Comparison of ENCODE assay signal across 10 mouse cellular contexts in genomic region chr11:109069326-109069709, GRCm38 (mm10).
DNase-seq lines count a peak whose midpoint lies in the region; ATAC-seq lines count a peak whose summit lies in the region.
"Had no signal": no experiment of that assay in that cellular context is flagged by ENCODE, and none has a peak within 500 bp of the region (broad histone marks: within the 10 kb centered on the region; RNA-seq: fewer than 3 reads in every experiment).

No protein-coding gene starts in this region.

- H3K4me1 ChIP-seq in hindbrain, embryonic 13.5 days (replicated peaks) = peaks cover 39% of the 10 kb centered on the region
- H3K4me1 ChIP-seq in neural tube, embryonic 12.5 days = peaks cover 28% of the 10 kb centered on the region

- H3K9ac ChIP-seq in hindbrain, embryonic 13.5 days = peak overlapping the region; percentile 2; the same call in 1 of the 2 replicates
- H3K9ac ChIP-seq in neural tube, embryonic 12.5 days = no peak overlapping the region
- H3K9ac ChIP-seq: kidney, embryonic 15.5 days had no signal

- 21% methylated on average over 6 of the region's 6 CpGs for WGBS in hindbrain, embryonic 13.5 days
- WGBS in neural tube, embryonic 12.5 days = 13% methylated on average over 6 of the region's 6 CpGs

- no peak overlapping the region for H3K4me3 ChIP-seq in hindbrain, embryonic 13.5 days
- no peak overlapping the region for H3K4me3 ChIP-seq in neural tube, embryonic 12.5 days
- H3K4me3 ChIP-seq: kidney, embryonic 15.5 days had no signal

- intact Hi-C loops in heart, postnatal 10 days (cut with DNase I) = no loop called here

- no peaks in the 10 kb centered on the region for H3K27me3 ChIP-seq in hindbrain, embryonic 13.5 days
- no peaks in the 10 kb centered on the region for H3K27me3 ChIP-seq in neural tube, embryonic 12.5 days (replicated peaks)

- peak overlapping the region; percentile 67 for H3K27ac ChIP-seq in hindbrain, embryonic 13.5 days
- H3K27ac ChIP-seq in neural tube, embryonic 12.5 days = peak overlapping the region; percentile 2
- H3K27ac ChIP-seq: kidney, embryonic 15.5 days; macrophage had no signal

- H3K36me3 ChIP-seq in hindbrain, embryonic 13.5 days = no peaks in the 10 kb centered on the region
- H3K36me3 ChIP-seq in neural tube, embryonic 12.5 days = no peaks in the 10 kb centered on the region
- H3K36me3 ChIP-seq: kidney, embryonic 15.5 days had no signal

- H3K4me2 ChIP-seq in hindbrain, embryonic 13.5 days = peak overlapping the region; percentile 11
- H3K4me2 ChIP-seq in neural tube, embryonic 12.5 days (replicated peaks) = peak overlapping the region; percentile 34

- peak; percentile 7 to 18 for DNase-seq in heart, postnatal 10 days
- no peak for DNase-seq in heart, adult 9 months (ENCODE audit: low spot score in 2 of 2)
- DNase-seq in cerebellum, adult 18-20 months = peak; percentile 51 to 57
- DNase-seq in right cerebral cortex, postnatal 10 days (ENCODE audit: low spot score in 2 of 2) = no peak
- no peak for DNase-seq in kidney, postnatal 36 days
- no peak for DNase-seq in thymus, postnatal 4 days

- ATAC-seq in hindbrain, embryonic 13.5 days (ENCODE audit: low FRiP score) = no peak; the same call in 1 of the 2 replicates
- ATAC-seq in neural tube, embryonic 12.5 days (ENCODE audit: low FRiP score, low read depth) = no peak

- H3K9me3 ChIP-seq in hindbrain, embryonic 13.5 days = no peaks in the 10 kb centered on the region
- no peaks in the 10 kb centered on the region for H3K9me3 ChIP-seq in neural tube, embryonic 12.5 days
- H3K9me3 ChIP-seq: kidney, embryonic 15.5 days had no signal

Comparison
In these comparisons a context has a peak if more than half of its experiments do, and no peak if none do; other contexts are left out.
1. DNase-seq: peak in heart, postnatal 10 days (2 of 2) and cerebellum, adult 18-20 months (2 of 2); none in heart, adult 9 months (0 of 2), right cerebral cortex, postnatal 10 days (0 of 2), kidney, postnatal 36 days (0 of 2) and thymus, postnatal 4 days (single experiment).